Mouse (Mus musculus): Measurements from ENCODE around the gene Ptgds. TPM values are rescaled to one million over a fixed set of nuclear protein-coding genes. Genes with fewer than 3 reads are reported as not detected.

Gene Ptgds
- polyA plus RNA-seq, 1 experiment from 2014 or later, result 13.1 TPM

DNA sequence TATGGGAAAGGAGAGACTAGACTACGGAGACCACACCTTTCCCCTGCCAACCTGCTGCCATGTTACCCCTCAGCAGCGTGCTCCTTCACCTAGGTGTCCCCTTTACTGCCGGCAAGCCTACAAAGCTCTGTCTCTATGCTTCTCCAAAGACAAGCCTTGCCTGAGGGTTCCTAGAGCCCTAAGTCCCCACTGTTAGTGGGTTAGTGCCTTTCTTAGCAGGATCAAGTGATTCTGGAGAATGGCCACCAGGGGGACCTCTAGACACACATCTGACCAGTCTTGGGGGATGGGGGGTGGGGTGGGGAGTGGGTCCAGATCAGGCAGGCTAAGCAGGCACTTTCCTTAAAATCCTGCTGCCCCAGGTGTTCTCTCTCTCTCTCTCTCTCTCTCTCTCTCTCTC, 48.0 kb downstream of the Ptgds start:
- H3K36me3 ChIP-seq (ENCODE audit: insufficient read depth, low read length), result no peaks in the 10 kb centered on the region
- peak; percentile 23; the same call in 1 of the 2 replicates for ATAC-seq (replicated peaks; ENCODE audit: low FRiP score, low read depth)
- H3K4me1 ChIP-seq (replicated peaks; ENCODE audit: insufficient read depth, low read length), result no peaks in the 10 kb centered on the region
- peak; percentile 77 for TF ChIP-seq CTCF (IDR thresholded peaks at IDR 0.05; ENCODE audit: low read depth)
- WGBS, result 26% methylated on average over 3 of the region's 3 CpGs
- no peaks in the 10 kb centered on the region for H3K27me3 ChIP-seq (ENCODE audit: insufficient read depth, low read length)
- no peak overlapping the region for H3K27ac ChIP-seq
- DNase-seq (ENCODE audit: low spot score), result peak; percentile 66
- no peak overlapping the region for H3K9ac ChIP-seq (ENCODE audit: low read depth, low read length)
- H3K4me2 ChIP-seq (ENCODE audit: low read length), result no peak overlapping the region
- H3K4me3 ChIP-seq (replicated peaks; ENCODE audit: low read depth, low read length), result no peak overlapping the region
- H3K9me3 ChIP-seq (replicated peaks; ENCODE audit: low read length), result no peaks in the 10 kb centered on the region

DNA sequence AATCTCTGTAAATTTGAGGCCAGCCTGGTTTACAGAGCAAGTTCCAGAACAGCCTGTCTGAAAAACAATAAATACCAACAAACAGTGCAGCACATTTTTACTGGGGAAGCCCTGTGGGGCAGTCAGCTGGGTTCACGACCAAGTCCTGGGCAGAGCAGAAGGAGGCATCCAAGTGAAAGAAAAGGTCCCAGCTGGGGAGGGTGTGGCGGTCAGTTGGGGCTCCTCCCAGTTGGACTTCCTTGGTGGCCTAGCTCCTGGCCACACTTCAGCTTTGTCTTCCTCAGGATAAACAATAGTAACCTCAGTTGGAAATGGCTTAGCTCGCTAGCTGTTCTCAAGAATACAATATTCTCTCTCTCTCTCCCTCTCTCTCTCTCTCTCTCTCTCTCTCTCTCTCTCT, 52.4 kb downstream of the Ptgds start:
- WGBS, result 22% methylated on average over 3 of the region's 3 CpGs
- Histone ChIP-seq H3K27me3 (ENCODE audit: insufficient read depth, low read length) (no peaks in the 10 kb centered on the region), H3K9ac (ENCODE audit: low read depth, low read length) (no peak overlapping the region), H3K36me3 (ENCODE audit: insufficient read depth, low read length) (no peaks in the 10 kb centered on the region), H3K4me1 (replicated peaks; ENCODE audit: insufficient read depth, low read length) (no peaks in the 10 kb centered on the region), H3K4me2 (ENCODE audit: low read length) (no peak overlapping the region), H3K9me3 (replicated peaks; ENCODE audit: low read length) (no peaks in the 10 kb centered on the region), H3K27ac (no peak overlapping the region), H3K4me3 (replicated peaks; ENCODE audit: low read depth, low read length) (no peak overlapping the region)
- no peak for ATAC-seq (replicated peaks; ENCODE audit: low FRiP score, low read depth)
- no peak for TF ChIP-seq CTCF (IDR thresholded peaks at IDR 0.05; ENCODE audit: low read depth)
- no peak for DNase-seq (ENCODE audit: low spot score)

Small RNAs within 50 kb of the gene (microRNA-seq; reads per million reads assigned to microRNA genes)
- not detected for gene Mir3087

Other genes starting within 250 kb of the Ptgds start
- 339 and 384 TPM in 2 replicates for gene Tubb4b, start 245.3 kb downstream of the Ptgds start, polyA plus RNA-seq (2015; fragmentation: Nextera tagmentation; extraction: Ambion mirVana)
- 1.5 and 1.6 TPM in 2 replicates for gene Slc34a3, start 235.7 kb downstream of the Ptgds start, polyA plus RNA-seq (2015; fragmentation: Nextera tagmentation; extraction: Ambion mirVana)
- gene Rnf224, start 233.3 kb downstream of the Ptgds start, polyA plus RNA-seq (2015; fragmentation: Nextera tagmentation; extraction: Ambion mirVana), result 0.16 and 0.28 TPM in 2 replicates
- gene Rnf208, start 227.8 kb downstream of the Ptgds start, polyA plus RNA-seq (2015; fragmentation: Nextera tagmentation; extraction: Ambion mirVana), result 24.2 and 27.4 TPM in 2 replicates
- gene Cysrt1, start 227.6 kb downstream of the Ptgds start, polyA plus RNA-seq (2015; fragmentation: Nextera tagmentation; extraction: Ambion mirVana), result 0.61 and 0.75 TPM in 2 replicates
- 2.7 and 3.7 TPM in 2 replicates for gene AL732309.1, start 223.2 kb downstream of the Ptgds start, polyA plus RNA-seq (2015; fragmentation: Nextera tagmentation; extraction: Ambion mirVana)
- 42.6 and 46.7 TPM in 2 replicates for gene Tmem203, start 214.6 kb downstream of the Ptgds start, polyA plus RNA-seq (2015; fragmentation: Nextera tagmentation; extraction: Ambion mirVana)
- 17.1 and 18.0 TPM in 2 replicates for gene Tprn, start 207.4 kb downstream of the Ptgds start, polyA plus RNA-seq (2015; fragmentation: Nextera tagmentation; extraction: Ambion mirVana)
- 172 TPM in 2 replicates for gene Ssna1, start 197.6 kb downstream of the Ptgds start, polyA plus RNA-seq (2015; fragmentation: Nextera tagmentation; extraction: Ambion mirVana)
- gene Anapc2, start 197.6 kb downstream of the Ptgds start, polyA plus RNA-seq (2015; fragmentation: Nextera tagmentation; extraction: Ambion mirVana), result 79.4 and 84.0 TPM in 2 replicates
- not detected in 2 replicates for gene Tmem210, start 181.9 kb downstream of the Ptgds start, polyA plus RNA-seq (2015; fragmentation: Nextera tagmentation; extraction: Ambion mirVana)
- 0.29 and 0.48 TPM in 2 replicates for gene Lrrc26, start 180.1 kb downstream of the Ptgds start, polyA plus RNA-seq (2015; fragmentation: Nextera tagmentation; extraction: Ambion mirVana)
- 0.58 and 0.66 TPM in 2 replicates for gene Grin1, start 150.9 kb downstream of the Ptgds start, polyA plus RNA-seq (2015; fragmentation: Nextera tagmentation; extraction: Ambion mirVana)
- 57.9 and 59.6 TPM in 2 replicates for gene Man1b1, start 137.7 kb downstream of the Ptgds start, polyA plus RNA-seq (2015; fragmentation: Nextera tagmentation; extraction: Ambion mirVana)
- 28.5 and 31.5 TPM in 2 replicates for gene Dpp7, start 113.7 kb downstream of the Ptgds start, polyA plus RNA-seq (2015; fragmentation: Nextera tagmentation; extraction: Ambion mirVana)
- gene Uap1l1, start 104.4 kb downstream of the Ptgds start, polyA plus RNA-seq (2015; fragmentation: Nextera tagmentation; extraction: Ambion mirVana), result 80.5 and 92.8 TPM in 2 replicates
- gene Sapcd2, start 97.7 kb downstream of the Ptgds start, polyA plus RNA-seq (2015; fragmentation: Nextera tagmentation; extraction: Ambion mirVana), result 17.9 and 19.3 TPM in 2 replicates
- gene Entpd2, start 74.2 kb downstream of the Ptgds start, polyA plus RNA-seq (2015; fragmentation: Nextera tagmentation; extraction: Ambion mirVana), result 6.9 and 7.8 TPM in 2 replicates
- gene Npdc1, start 70.7 kb downstream of the Ptgds start, polyA plus RNA-seq (2015; fragmentation: Nextera tagmentation; extraction: Ambion mirVana), result 43.9 and 49.9 TPM in 2 replicates
- 0.06 TPM in 1 of 2 replicates, not detected in the other for gene Fut7, start 46.8 kb downstream of the Ptgds start, polyA plus RNA-seq (2015; fragmentation: Nextera tagmentation; extraction: Ambion mirVana)
- 9.7 and 9.8 TPM in 2 replicates for gene Abca2, start 41.3 kb downstream of the Ptgds start, polyA plus RNA-seq (2015; fragmentation: Nextera tagmentation; extraction: Ambion mirVana)
- gene Clic3, start 13.2 kb downstream of the Ptgds start, polyA plus RNA-seq (2015; fragmentation: Nextera tagmentation; extraction: Ambion mirVana), result 7.7 and 10.3 TPM in 2 replicates
- 42.0 and 45.0 TPM in 2 replicates for gene Paxx, start 9.0 kb downstream of the Ptgds start, polyA plus RNA-seq (2015; fragmentation: Nextera tagmentation; extraction: Ambion mirVana)
- gene Lcn12, start 23.9 kb upstream of the Ptgds start, polyA plus RNA-seq (2015; fragmentation: Nextera tagmentation; extraction: Ambion mirVana), result not detected in 2 replicates
- gene Fbxw5, start 30.7 kb upstream of the Ptgds start, polyA plus RNA-seq (2015; fragmentation: Nextera tagmentation; extraction: Ambion mirVana), result 65.7 and 71.1 TPM in 2 replicates
- 7.9 and 9.6 TPM in 2 replicates for gene C8g, start 31.7 kb upstream of the Ptgds start, polyA plus RNA-seq (2015; fragmentation: Nextera tagmentation; extraction: Ambion mirVana)
- gene Traf2, start 76.9 kb upstream of the Ptgds start, polyA plus RNA-seq (2015; fragmentation: Nextera tagmentation; extraction: Ambion mirVana), result 24.4 and 28.1 TPM in 2 replicates
- 351 and 379 TPM in 2 replicates for gene Edf1, start 87.8 kb upstream of the Ptgds start, polyA plus RNA-seq (2015; fragmentation: Nextera tagmentation; extraction: Ambion mirVana)
- gene Mamdc4, start 104.8 kb upstream of the Ptgds start, polyA plus RNA-seq (2015; fragmentation: Nextera tagmentation; extraction: Ambion mirVana), result 0.59 and 0.85 TPM in 2 replicates
- 197 TPM in 2 replicates for gene Phpt1, start 105.2 kb upstream of the Ptgds start, polyA plus RNA-seq (2015; fragmentation: Nextera tagmentation; extraction: Ambion mirVana)
- gene Ajm1, start 111.7 kb upstream of the Ptgds start, polyA plus RNA-seq (2015; fragmentation: Nextera tagmentation; extraction: Ambion mirVana), result 0.15 and 0.16 TPM in 2 replicates
- 45.6 and 56.9 TPM in 2 replicates for gene Rabl6, start 138.5 kb upstream of the Ptgds start, polyA plus RNA-seq (2015; fragmentation: Nextera tagmentation; extraction: Ambion mirVana)
- 0.32 and 0.34 TPM in 2 replicates for gene Ccdc183, start 147.6 kb upstream of the Ptgds start, polyA plus RNA-seq (2015; fragmentation: Nextera tagmentation; extraction: Ambion mirVana)
- gene Tmem141, start 152.0 kb upstream of the Ptgds start, polyA plus RNA-seq (2015; fragmentation: Nextera tagmentation; extraction: Ambion mirVana), result 41.7 and 43.8 TPM in 2 replicates
- gene Fcna, start 158.0 kb upstream of the Ptgds start, polyA plus RNA-seq (2015; fragmentation: Nextera tagmentation; extraction: Ambion mirVana), result 1.7 and 2.2 TPM in 2 replicates
- not detected in 2 replicates for gene Lcn8, start 183.1 kb upstream of the Ptgds start, polyA plus RNA-seq (2015; fragmentation: Nextera tagmentation; extraction: Ambion mirVana)
- gene Lcn5, start 187.9 kb upstream of the Ptgds start, polyA plus RNA-seq (2015; fragmentation: Nextera tagmentation; extraction: Ambion mirVana), result not detected in 2 replicates
- gene Lcn6, start 206.7 kb upstream of the Ptgds start, polyA plus RNA-seq (2015; fragmentation: Nextera tagmentation; extraction: Ambion mirVana), result not detected in 2 replicates
- gene Lcn10, start 212.7 kb upstream of the Ptgds start, polyA plus RNA-seq (2015; fragmentation: Nextera tagmentation; extraction: Ambion mirVana), result not detected in 2 replicates
- gene Obp2a, start 230.0 kb upstream of the Ptgds start, polyA plus RNA-seq (2015; fragmentation: Nextera tagmentation; extraction: Ambion mirVana), result 0.37 TPM in 1 of 2 replicates, not detected in the other
- gene Bmyc, start 236.7 kb upstream of the Ptgds start, polyA plus RNA-seq (2015; fragmentation: Nextera tagmentation; extraction: Ambion mirVana), result 94.1 and 94.6 TPM in 2 replicates